Mouse (Mus musculus) olfactory bulb, adult 2 months (tissue): ENCODE data around the gene Mok.

ENCODE experiments used
- CTCF ChIP-seq: fragments of 200-500 bp; IDR thresholded peaks from 2 replicates; pipeline ENCODE4 v1.5.1; 2012; ENCODE audit warnings: low read depth, mild to moderate bottlenecking, low read length, moderate library complexity; ENCODE audit not compliant: insufficient read depth
- POLR2A ChIP-seq: fragments of 200-500 bp; IDR thresholded peaks from 2 replicates; pipeline ENCODE4 v1.6.1; 2012; ENCODE audit warnings: mild to moderate bottlenecking, low read depth, low read length, moderate library complexity; ENCODE audit not compliant: insufficient read depth

DNA sequence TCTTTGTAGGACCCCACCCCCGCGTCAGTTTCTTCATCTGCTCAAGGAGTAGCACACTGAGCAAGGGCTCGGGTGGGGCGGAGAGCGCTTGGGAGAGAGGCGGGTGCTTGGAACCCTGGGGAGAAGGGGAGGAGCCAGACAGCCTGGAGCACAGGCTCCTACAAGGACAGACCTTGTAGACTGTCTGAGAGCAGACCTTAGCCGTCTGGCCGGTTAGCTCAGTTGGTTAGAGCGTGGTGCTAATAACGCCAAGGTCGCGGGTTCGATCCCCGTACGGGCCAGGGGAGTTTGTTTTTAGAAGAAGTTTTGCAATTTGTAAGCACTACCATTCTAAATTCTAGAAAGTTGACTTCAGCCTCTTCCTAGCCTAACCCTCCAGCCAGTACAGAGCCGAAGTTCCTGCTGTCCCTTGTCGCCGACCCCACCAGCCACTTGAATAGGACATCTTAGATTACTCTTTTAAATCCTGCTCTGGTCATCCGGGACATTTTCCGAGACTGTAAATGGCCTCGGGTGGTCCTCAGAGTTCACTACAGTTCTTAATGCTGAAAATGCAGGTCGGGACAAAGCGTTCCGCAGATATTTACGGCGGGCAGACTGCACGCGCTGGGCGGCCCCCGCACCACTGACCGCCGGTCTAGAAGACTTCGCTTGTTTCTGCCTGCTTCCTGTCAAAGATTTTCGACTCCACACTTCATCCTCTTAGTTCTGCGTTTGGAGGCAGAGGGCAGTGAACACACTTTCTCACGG lies 4.6 kb upstream of the Mok start:
- TF ChIP-seq CTCF (no peak), POLR2A (no peak)
